Mouse (Mus musculus) liver, embryonic 13.5 days (tissue): ENCODE measurements around the gene Ern2. TPM values are rescaled to one million over a fixed set of nuclear protein-coding genes. Genes with fewer than 3 reads are reported as not detected.

ENCODE experiments used
- ATAC-seq: fragments of 200-750 bp; cut with Nextera tagmentation; 2 replicates; pipeline ENCODE4 v1.8.0; 2017; ENCODE audit warnings: low read depth, mild to moderate bottlenecking, moderate number of reproducible peaks, moderate library complexity
- DNase-seq: peaks from one replicate; pipeline ENCODE4 v3.0.0; 2022
- H3K27ac ChIP-seq: fragments of 300-500 bp; sonication (generic); 2 replicates; pipeline ENCODE4 v1.5.1; 2015; ENCODE audit warnings: moderate library complexity, mild to moderate bottlenecking, inconsistent platforms
- H3K27me3 ChIP-seq: fragments of 300-500 bp; sonication (generic); 2 replicates; pipeline ENCODE4 v1.6.1; 2015; ENCODE audit warnings: mild to moderate bottlenecking, inconsistent platforms
- H3K36me3 ChIP-seq: fragments of 300-500 bp; sonication (generic); 2 replicates; pipeline ENCODE4 v1.6.1; 2015; ENCODE audit warnings: mild to moderate bottlenecking, inconsistent platforms
- H3K4me1 ChIP-seq: fragments of 300-500 bp; sonication (generic); replicated peaks from 2 replicates; pipeline ENCODE4 v1.6.1; 2015; ENCODE audit warnings: inconsistent platforms
- H3K4me2 ChIP-seq: fragments of 300-500 bp; sonication (generic); 2 replicates; pipeline ENCODE4 v1.6.1; 2015; ENCODE audit warnings: inconsistent platforms, mild to moderate bottlenecking, moderate library complexity
- H3K4me3 ChIP-seq: fragments of 300-500 bp; sonication (generic); replicated peaks from 2 replicates; pipeline ENCODE4 v1.5.1; 2015; ENCODE audit warnings: mild to moderate bottlenecking, inconsistent platforms
- H3K9ac ChIP-seq: fragments of 300-500 bp; sonication (generic); 2 replicates; pipeline ENCODE4 v1.6.1; 2015; ENCODE audit warnings: mild to moderate bottlenecking, inconsistent platforms
- H3K9me3 ChIP-seq: fragments of 300-500 bp; sonication (generic); replicated peaks from 2 replicates; pipeline ENCODE4 v1.6.1; 2016; ENCODE audit warnings: inconsistent platforms
- WGBS: fragments of 180-500 bp; shearing (Covaris S2); methylation state at CpG from one replicate; pipeline ENCODE4 v1.1.7; 2015; ENCODE audit not compliant: insufficient replicate concordance; 5-methylcytosine and 5-hydroxymethylcytosine counted together
- polyA plus RNA-seq: library from polyadenylated mRNA; unstranded; fragments of >200 nt; fragmentation: Nextera tagmentation; extraction: Ambion mirVana; gene quantifications from 2 replicates; pipeline ENCODE4 v1.2.1, GENCODE M21; 2015

Ern2 gene
- polyA plus RNA-seq, 1 experiment from 2014 or later, result not detected

DNA sequence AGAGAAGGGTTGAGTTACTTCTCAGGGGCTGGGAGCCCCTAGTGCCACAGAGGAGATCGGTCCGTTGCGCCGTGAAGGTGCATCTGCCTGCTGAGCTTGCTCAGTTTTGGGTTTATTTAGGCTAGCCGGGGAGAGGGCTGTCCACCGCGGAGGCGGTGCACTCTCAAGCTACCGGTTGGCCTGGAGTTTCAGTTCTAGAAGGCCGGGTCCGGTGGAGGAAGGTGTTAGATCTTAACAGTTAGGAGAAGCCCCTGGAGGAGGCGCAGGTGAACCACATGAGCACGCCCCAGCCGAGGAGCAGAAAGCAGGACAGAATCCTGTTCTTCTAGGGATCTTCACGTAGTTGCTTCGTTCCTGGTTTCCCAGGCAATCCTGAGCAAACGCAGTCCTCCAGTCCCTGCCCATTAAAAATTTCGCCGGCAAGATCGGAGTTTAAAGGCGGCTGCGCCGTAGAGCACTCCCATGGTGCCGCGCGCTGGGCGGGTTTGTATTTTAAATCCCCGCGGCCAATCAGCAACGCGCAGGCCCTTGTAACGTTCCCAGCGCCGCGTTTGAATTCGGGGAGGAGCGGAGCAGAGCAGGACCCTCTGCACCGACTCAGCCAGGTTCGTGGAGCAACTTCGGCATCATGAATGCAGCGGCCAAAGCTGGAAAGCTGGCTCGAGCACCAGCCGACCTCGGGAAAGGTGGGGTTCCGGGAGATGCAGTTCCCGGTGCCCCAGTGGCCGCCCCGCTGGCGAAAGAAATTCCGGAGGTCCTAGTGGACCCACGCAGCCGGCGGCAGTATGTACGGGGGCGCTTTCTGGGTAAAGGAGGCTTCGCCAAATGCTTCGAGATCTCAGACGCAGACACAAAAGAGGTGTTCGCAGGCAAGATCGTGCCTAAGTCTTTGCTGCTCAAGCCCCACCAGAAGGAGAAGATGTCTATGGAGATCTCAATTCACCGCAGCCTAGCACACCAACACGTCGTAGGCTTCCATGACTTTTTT is 26.8 kb downstream of the Ern2 start, which contains the start of gene Plk1:
Gene Plk1, plus strand, starts transcription at position 525 of the 988 bp plus-strand sequence.
- DNase-seq (peak; percentile 81), ATAC-seq (peak; percentile 92)
- Histone ChIP-seq H3K36me3 (peaks cover 39% of the 10 kb centered on the region), H3K27ac (peak within 1 kb of the TSS; percentile 91), H3K27me3 (no peaks in the 10 kb centered on the region), H3K4me1 (peaks cover 55% of the 10 kb centered on the region), H3K4me3 (peak within 1 kb of the TSS; percentile 97), H3K4me2 (peak within 1 kb of the TSS; percentile 89), H3K9me3 (no peaks in the 10 kb centered on the region), H3K9ac (peak within 1 kb of the TSS; percentile 95)
- WGBS, result under 1% methylated on average over 63 of the region's 63 CpGs

DNA sequence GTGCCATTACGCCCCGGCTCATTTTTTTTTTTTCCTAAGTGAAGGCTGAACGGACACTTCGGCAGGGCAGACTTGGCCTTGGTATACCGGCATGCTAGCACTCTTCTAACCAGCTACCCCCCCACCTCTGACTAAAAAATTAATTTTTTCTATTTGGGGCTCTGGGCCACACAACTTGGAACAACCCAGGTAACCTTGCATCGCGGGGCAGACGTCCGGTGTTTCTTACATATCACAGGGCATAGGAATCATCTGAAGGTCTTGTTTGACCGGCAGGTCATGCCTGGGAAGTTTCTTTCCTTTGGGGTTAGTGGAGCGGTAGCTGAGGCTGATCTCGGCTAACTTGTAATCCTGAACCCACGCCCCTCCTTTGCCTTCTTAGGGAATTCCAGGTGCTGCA is 27.5 kb downstream of the Ern2 start:
- no peaks in the 10 kb centered on the region for H3K27me3 ChIP-seq
- H3K27ac ChIP-seq, result peak overlapping the region; percentile 91
- peak overlapping the region; percentile 97 for H3K4me3 ChIP-seq
- 5% methylated on average over 13 of the region's 13 CpGs for WGBS
- H3K4me2 ChIP-seq, result peak overlapping the region; percentile 89
- peak overlapping the region; percentile 95 for H3K9ac ChIP-seq
- H3K9me3 ChIP-seq, result no peaks in the 10 kb centered on the region
- peaks cover 51% of the 10 kb centered on the region for H3K4me1 ChIP-seq
- H3K36me3 ChIP-seq, result peaks cover 32% of the 10 kb centered on the region
- ATAC-seq, result no peak
- no peak for DNase-seq

DNA sequence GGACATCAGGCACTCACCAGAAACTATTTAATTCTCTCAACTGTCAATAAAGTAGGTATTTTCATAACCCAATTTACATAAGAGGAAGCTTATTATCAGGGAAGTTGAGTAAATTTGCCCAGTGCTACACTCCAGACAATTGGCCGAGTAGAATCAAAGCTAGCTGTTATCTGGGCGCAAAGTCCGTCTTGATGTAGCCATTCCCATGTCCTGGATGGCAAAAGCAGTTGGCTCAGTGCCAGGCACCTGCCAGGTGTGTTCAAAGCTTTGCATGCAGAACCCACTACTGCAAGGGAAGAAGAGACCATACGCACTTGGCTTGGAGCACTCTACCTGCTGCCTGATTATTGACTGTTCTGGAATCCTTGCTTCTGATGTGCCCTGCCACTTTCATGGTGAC is 33.5 kb downstream of the Ern2 start:
- Histone ChIP-seq H3K9me3 (no peaks in the 10 kb centered on the region), H3K4me2 (no peak overlapping the region), H3K9ac (no peak overlapping the region), H3K4me1 (peaks cover 10% of the 10 kb centered on the region), H3K36me3 (peaks cover 27% of the 10 kb centered on the region), H3K27me3 (no peaks in the 10 kb centered on the region), H3K27ac (no peak overlapping the region), H3K4me3 (no peak overlapping the region)
- DNase-seq (no peak), ATAC-seq (no peak)
- WGBS, result 72% methylated on average over 4 of the region's 4 CpGs

DNA sequence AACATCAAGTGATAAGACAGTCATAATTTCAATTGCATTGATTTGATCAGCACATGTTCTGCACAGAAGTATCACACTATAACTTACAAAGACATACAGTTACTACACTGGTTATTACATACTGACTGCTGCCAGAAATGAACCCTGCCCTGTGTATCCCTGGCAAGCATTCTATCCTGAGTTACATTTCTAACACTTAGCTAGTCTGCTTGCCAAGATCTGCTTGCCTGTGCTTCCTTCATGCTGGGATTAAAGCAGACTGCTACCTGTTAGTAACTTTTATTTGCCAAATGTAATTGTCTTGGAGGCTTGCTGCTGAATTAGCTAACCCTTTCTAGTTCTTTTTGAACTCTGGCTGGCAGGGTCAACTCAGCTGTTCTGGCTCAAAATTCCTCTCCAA is 45.0 kb downstream of the Ern2 start:
- Histone ChIP-seq H3K9me3 (no peaks in the 10 kb centered on the region), H3K4me2 (no peak overlapping the region), H3K9ac (no peak overlapping the region), H3K4me3 (no peak overlapping the region), H3K4me1 (no peaks in the 10 kb centered on the region), H3K27me3 (no peaks in the 10 kb centered on the region), H3K27ac (no peak overlapping the region), H3K36me3 (peaks cover 93% of the 10 kb centered on the region)
- ATAC-seq (no peak), DNase-seq (no peak)

DNA sequence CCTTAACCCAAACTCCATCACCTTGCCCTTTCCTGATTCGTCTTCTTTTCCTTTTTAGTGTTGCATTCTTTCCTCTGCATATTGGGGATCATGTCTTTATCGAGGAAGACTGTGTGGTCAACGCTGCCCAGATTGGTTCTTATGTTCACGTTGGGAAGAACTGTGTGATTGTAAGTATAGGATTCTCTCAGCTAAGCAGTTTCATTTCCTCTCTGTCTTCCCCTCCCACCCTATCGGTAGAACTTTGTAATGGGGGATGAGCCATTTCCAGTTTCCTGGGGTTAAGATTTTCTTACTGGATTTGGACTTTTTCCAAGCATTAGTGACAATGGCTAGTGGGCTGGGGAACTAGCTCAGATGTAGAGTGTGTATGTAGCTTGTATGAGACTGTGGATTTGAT is 47.8 kb downstream of the Ern2 start:
- Histone ChIP-seq H3K4me3 (no peak overlapping the region), H3K4me1 (peaks cover 8% of the 10 kb centered on the region), H3K9ac (no peak overlapping the region), H3K36me3 (peaks cover 80% of the 10 kb centered on the region), H3K4me2 (no peak overlapping the region), H3K9me3 (no peaks in the 10 kb centered on the region), H3K27ac (no peak overlapping the region), H3K27me3 (no peaks in the 10 kb centered on the region)
- DNase-seq (no peak), ATAC-seq (no peak)
- 75% methylated on average over 5 of the region's 5 CpGs for WGBS

DNA sequence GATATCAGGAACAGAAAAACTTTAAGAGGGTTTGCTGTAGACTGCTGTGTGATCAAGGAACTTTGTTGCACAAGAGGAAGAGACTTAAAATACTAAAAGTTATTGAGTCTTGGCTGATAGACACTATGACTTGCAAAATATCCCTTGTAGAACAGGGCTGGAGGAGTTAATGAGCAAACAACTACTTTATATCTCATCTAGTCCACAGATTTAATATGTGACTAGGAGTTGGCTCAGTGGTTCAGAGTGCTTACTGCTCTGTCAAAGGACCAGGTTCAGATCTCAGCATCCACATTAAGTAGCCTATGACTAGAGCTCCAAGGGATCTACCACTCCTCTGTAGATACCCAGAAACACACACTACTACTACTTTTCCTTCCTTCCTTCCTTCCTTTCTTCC is 48.9 kb downstream of the Ern2 start:
- Histone ChIP-seq H3K4me2 (no peak overlapping the region), H3K4me1 (peaks cover 8% of the 10 kb centered on the region), H3K9ac (no peak overlapping the region), H3K36me3 (peaks cover 72% of the 10 kb centered on the region), H3K27me3 (no peaks in the 10 kb centered on the region), H3K9me3 (no peaks in the 10 kb centered on the region), H3K27ac (no peak overlapping the region), H3K4me3 (no peak overlapping the region)
- DNase-seq (no peak), ATAC-seq (no peak)

DNA sequence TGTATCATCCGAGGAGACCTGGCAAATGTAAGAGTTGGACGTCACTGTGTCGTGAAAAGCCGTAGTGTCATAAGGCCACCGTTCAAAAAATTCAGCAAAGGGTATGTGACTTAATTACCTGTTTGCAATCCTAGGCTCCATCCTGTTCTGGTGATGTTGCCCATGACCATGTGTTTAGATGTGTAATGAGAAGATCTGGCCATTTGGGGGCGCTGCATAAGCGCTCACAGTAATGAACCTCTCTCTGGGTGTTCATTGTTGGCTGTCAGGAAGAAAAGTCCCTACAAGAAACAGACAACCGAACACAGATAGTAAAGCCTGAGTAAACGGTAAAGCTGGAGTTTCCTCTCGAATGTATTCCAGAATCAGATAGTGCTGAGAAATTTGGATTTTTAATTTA is 50.9 kb downstream of the Ern2 start:
- Histone ChIP-seq H3K27ac (no peak overlapping the region), H3K36me3 (peaks cover 52% of the 10 kb centered on the region), H3K4me3 (no peak overlapping the region), H3K4me2 (no peak overlapping the region), H3K9me3 (no peaks in the 10 kb centered on the region), H3K9ac (no peak overlapping the region), H3K27me3 (no peaks in the 10 kb centered on the region), H3K4me1 (peaks cover 23% of the 10 kb centered on the region)
- ATAC-seq, result no peak
- WGBS, result 68% methylated on average over 10 of the region's 10 CpGs
- DNase-seq, result peak; percentile 11

DNA sequence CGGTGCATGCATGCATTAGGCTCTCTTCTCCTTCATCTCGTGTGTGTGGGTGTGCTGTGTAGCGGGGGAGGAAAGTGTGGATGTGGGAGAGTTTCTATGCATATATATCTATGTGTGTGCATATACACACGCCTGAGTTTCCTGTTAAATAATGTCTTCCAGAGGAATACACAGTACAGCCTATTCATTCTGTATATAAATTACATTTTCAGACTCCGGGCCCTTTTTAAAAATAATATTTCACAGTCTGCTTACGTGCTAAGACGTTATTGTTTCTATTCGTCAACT is 52.7 kb downstream of the Ern2 start:
- Histone ChIP-seq H3K4me2 (peak overlapping the region; percentile 70), H3K9me3 (no peaks in the 10 kb centered on the region), H3K27ac (peak overlapping the region; percentile 84), H3K9ac (peak overlapping the region; percentile 87), H3K4me1 (peaks cover 24% of the 10 kb centered on the region), H3K36me3 (peaks cover 49% of the 10 kb centered on the region), H3K27me3 (no peaks in the 10 kb centered on the region), H3K4me3 (peak overlapping the region; percentile 87)
- 11% methylated on average over 8 of the region's 8 CpGs for WGBS
- DNase-seq (no peak), ATAC-seq (no peak; the same call in 1 of the 2 replicates)

DNA sequence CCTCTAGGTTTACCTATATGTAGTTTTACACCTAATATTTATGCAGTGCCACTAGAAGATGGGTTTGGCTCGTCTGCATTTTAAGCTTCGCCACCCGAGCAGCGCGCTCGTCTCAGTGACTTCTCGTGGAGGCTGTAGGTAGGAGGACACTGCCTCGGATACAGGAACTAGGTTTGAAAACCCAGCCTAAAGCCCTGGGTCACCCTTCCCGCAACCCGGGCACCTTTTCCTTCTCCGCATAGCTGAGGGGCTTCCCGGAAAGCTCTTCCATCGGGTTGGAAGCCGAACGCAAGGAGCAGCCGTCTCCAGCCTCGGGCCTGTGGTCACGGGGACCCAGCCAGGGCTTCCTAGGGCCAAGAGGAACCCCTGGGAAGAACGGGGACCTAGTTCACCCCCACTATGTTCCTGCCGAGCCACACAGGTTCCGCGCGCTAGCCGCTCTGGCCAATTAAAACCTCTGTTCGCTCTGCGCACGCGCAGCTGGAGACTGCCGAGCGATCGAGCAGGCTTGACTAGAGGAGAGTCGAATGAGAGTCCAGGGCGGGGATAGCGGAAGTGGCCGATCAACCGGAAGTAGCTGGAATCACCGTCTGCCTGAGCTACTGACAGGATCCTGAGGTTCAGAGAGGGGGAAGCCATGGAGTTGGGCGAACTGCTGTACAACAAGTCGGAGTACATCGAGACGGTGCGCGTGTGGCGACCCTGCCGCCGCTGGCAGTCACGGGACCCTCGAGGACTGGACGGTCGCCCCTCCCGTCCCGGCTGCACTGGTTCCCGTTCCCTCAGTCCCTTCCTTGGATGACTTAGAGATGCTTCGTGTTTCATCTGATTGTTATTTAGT is 53.3 kb downstream of the Ern2 start, which contains the start of the genes Palb2 and Dctn5:
Gene Palb2, minus strand, starts transcription at position 489 of the 841 bp plus-strand sequence.
Gene Dctn5, plus strand, starts transcription at position 545 of the 841 bp plus-strand sequence.
- peaks cover 50% of the 10 kb centered on the region for H3K36me3 ChIP-seq
- DNase-seq (peak; percentile 92), ATAC-seq (peak; percentile 98)
- peaks cover 24% of the 10 kb centered on the region for H3K4me1 ChIP-seq
- H3K9me3 ChIP-seq, result no peaks in the 10 kb centered on the region
- peak within 1 kb of the TSS; percentile 92 for H3K9ac ChIP-seq
- under 1% methylated on average over 54 of the region's 54 CpGs for WGBS
- peak within 1 kb of the TSS; percentile 80 for H3K4me2 ChIP-seq
- no peaks in the 10 kb centered on the region for H3K27me3 ChIP-seq
- peak within 1 kb of the TSS; percentile 86 for H3K27ac ChIP-seq
- peak within 1 kb of the TSS; percentile 87 for H3K4me3 ChIP-seq

DNA sequence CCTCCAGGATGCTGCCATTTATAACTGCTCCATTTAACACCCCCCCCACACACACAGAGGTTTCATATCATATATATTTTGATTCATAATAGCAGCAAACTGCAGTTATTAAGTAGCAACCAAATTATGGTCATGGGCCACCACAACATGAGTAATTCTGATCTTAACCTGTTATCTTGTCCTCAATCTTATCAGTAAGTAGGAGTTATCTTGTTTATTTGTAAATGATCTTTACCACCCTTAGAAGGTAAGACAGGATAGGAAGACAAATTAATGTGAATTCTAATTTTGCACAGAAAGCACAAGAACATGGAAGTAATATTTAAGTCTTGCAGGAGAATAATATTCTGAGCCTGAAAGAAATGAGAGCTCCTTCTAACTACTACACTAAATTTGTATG is 54.2 kb downstream of the Ern2 start:
- Histone ChIP-seq H3K27ac (peak overlapping the region; percentile 86; the same call in 1 of the 2 replicates), H3K9me3 (no peaks in the 10 kb centered on the region), H3K4me1 (peaks cover 24% of the 10 kb centered on the region), H3K36me3 (peaks cover 51% of the 10 kb centered on the region), H3K27me3 (no peaks in the 10 kb centered on the region), H3K4me2 (peak overlapping the region; percentile 80), H3K4me3 (peak overlapping the region; percentile 87), H3K9ac (peak overlapping the region; percentile 92)
- no peak for ATAC-seq
- no peak for DNase-seq

DNA sequence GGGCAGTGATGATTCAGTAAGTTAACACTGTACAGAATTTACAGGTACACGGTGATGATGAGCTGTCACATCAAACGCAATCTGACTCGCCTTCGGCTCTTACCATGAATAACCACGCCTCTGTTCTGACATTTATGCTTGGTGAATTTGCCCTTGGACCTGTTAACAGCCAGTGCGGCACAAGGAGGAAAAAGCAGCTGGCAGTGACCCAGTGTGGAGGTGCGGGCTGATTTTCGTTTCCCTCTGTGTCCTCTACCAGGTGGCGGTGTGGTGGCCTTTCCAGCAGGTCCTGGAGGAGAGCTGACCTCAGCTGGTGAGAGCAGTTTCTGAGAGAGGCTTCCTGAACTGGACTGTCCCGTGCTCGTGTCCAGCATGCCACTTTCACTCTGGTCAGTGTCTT is 59.1 kb downstream of the Ern2 start:
- peaks cover 76% of the 10 kb centered on the region for H3K36me3 ChIP-seq
- no peak overlapping the region for H3K9ac ChIP-seq
- H3K27ac ChIP-seq, result no peak overlapping the region
- H3K4me1 ChIP-seq, result peaks cover 16% of the 10 kb centered on the region
- H3K4me2 ChIP-seq, result no peak overlapping the region
- WGBS, result 88% methylated on average over 11 of the region's 11 CpGs
- H3K4me3 ChIP-seq, result no peak overlapping the region
- no peak for ATAC-seq
- H3K9me3 ChIP-seq, result no peaks in the 10 kb centered on the region
- no peaks in the 10 kb centered on the region for H3K27me3 ChIP-seq
- no peak for DNase-seq
